ENCODE assay signal across 19 mouse cellular contexts in the genomic region with DNA sequence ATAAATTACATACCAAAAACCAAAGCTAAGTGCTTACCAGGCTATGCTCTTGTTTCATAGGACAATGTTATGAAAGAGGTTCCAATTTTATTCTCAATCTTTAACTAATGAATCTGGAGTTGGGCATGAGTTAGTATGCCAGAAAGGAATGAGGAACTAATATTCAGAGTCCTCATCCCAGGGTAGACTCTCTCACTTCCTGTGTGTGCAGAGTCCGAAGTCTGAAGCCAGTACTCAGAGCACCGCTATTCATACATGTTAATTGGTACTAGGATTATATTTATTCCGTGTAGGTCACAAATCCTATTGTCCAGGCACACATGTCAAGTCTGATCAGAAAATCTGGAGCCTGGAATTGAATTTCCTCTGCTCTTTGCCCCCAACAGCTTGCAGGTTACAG.
"Had no signal": no experiment of that assay in that cellular context is flagged by ENCODE, and none has a peak within 500 bp of the region (broad histone marks: within the 10 kb centered on the region; RNA-seq: fewer than 3 reads in every experiment).

No protein-coding gene starts in this region.

- H3K4me2 ChIP-seq: liver, embryonic 15.5 days; lung, embryonic 15.5 days; midbrain, embryonic 12.5 days; neural tube, embryonic 12.5 days; stomach, embryonic 15.5 days had no signal

- H3K27ac ChIP-seq: liver, embryonic 15.5 days; lung, embryonic 15.5 days; macrophage; midbrain, embryonic 10.5 days; midbrain, embryonic 12.5 days; neural tube, embryonic 12.5 days; stomach, embryonic 15.5 days; stomach, postnatal 0 days had no signal

- H3K4me1 ChIP-seq: liver, embryonic 15.5 days; lung, embryonic 15.5 days; midbrain, embryonic 12.5 days; neural tube, embryonic 12.5 days; stomach, embryonic 15.5 days had no signal

- H3K36me3 ChIP-seq: liver, embryonic 15.5 days; lung, embryonic 15.5 days; midbrain, embryonic 10.5 days; midbrain, embryonic 12.5 days; neural tube, embryonic 12.5 days; stomach, embryonic 15.5 days had no signal

- H3K9me3 ChIP-seq: liver, embryonic 15.5 days; lung, embryonic 15.5 days; midbrain, embryonic 10.5 days; midbrain, embryonic 12.5 days; neural tube, embryonic 12.5 days; stomach, embryonic 15.5 days had no signal

- H3K4me3 ChIP-seq: liver, embryonic 15.5 days; lung, embryonic 15.5 days; midbrain, embryonic 10.5 days; midbrain, embryonic 12.5 days; neural tube, embryonic 12.5 days; stomach, embryonic 15.5 days had no signal

- H3K9ac ChIP-seq: liver, embryonic 15.5 days; liver, postnatal 0 days; lung, embryonic 15.5 days; midbrain, embryonic 12.5 days; neural tube, embryonic 12.5 days; stomach, embryonic 15.5 days had no signal

- DNase-seq: liver, postnatal 0 days; lung, adult 2 months; lung, postnatal 14 days; lung, postnatal 36 days; midbrain, embryonic 14.5 days; right cerebral cortex, postnatal 14 days; thymus, adult 2 months; thymus, postnatal 25 days; thymus, postnatal 4 days had no signal

- ATAC-seq: liver, postnatal 0 days; lung, postnatal 0 days; midbrain, embryonic 16.5 days had no signal

- H3K27me3 ChIP-seq: liver, embryonic 15.5 days; lung, embryonic 15.5 days; midbrain, embryonic 12.5 days; neural tube, embryonic 12.5 days; stomach, embryonic 15.5 days had no signal
